Mouse (Mus musculus): Measurements from ENCODE around the gene Sugct. TPM values are rescaled to one million over a fixed set of nuclear protein-coding genes. Genes with fewer than 3 reads are reported as not detected.
"Not testable (repeated sequence)": the region's sequence is repeated elsewhere in the genome, so short reads cannot be mapped to it uniquely, and the experiment has no call there.

Gene Sugct
- total RNA-seq, 2 experiments from 2014 or later, result 1.4 to 2.2 TPM

- no peak for ATAC-seq (replicated peaks; ENCODE audit: poor library complexity)
These were observed 89.1 kb downstream of the Sugct start for GRCm38 (mm10) chr13:17606217-17606616.

GRCm38 (mm10) chr13:17604670-17605069, 90.7 kb downstream of the Sugct start:
- ATAC-seq (replicated peaks; ENCODE audit: poor library complexity), result peak; percentile 44; the same call in 1 of the 2 replicates

DNA sequence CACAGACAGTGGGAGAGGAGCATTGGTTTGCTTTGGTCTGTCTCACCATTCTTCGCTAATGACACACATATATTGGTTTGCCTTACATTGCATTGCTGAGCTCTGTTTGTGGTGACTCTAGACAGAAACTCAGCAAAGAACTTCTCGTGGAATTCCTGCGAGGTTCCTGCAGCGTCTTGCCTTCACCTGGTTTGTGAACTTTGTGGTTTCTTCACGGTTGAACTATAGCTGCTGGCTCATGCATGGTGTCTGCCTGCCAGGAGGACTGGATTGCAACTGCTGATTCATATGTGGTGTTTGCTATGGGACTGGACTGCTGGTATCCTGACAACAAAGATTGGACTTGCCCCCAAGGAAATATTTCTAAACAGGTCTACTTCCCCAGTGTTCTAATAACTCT, 91.6 kb downstream of the Sugct start:
- ATAC-seq (replicated peaks; ENCODE audit: poor library complexity), result no peak

DNA sequence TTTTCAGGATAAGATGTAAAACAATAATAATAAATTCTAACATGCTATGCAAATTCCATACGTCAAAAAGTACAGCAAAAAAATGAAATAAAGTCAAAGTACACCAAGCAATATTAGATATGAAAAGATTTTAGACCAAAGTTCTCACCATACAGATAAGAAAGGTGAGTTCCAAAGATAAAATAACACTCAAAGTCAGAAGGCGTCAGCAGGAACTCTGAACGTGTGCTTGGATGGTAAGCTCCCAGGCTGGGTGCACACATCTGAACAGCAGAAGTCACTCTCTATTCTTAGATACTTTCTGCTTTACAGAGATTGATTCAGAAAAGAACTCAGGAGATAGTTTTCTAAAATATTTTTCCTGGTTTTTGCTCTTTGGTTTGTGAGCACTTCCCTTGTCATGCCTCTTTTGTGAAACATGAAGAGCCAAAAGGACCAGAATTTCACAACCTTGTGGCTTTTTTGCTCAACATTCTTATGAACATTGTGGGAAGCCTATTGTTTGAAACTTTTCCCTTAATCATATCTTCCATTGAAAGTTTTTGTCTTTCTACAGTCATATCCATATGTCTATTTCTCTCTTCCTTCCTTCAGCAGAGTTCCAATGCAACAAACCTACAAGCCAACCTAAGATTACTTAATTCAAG, 110.0 kb downstream of the Sugct start:
- ATAC-seq (replicated peaks; ENCODE audit: poor library complexity), result peak; percentile 78

- peak; percentile 81 for ATAC-seq (replicated peaks; ENCODE audit: poor library complexity)
These were observed 110.5 kb downstream of the Sugct start for GRCm38 (mm10) chr13:17584804-17585203.

DNA sequence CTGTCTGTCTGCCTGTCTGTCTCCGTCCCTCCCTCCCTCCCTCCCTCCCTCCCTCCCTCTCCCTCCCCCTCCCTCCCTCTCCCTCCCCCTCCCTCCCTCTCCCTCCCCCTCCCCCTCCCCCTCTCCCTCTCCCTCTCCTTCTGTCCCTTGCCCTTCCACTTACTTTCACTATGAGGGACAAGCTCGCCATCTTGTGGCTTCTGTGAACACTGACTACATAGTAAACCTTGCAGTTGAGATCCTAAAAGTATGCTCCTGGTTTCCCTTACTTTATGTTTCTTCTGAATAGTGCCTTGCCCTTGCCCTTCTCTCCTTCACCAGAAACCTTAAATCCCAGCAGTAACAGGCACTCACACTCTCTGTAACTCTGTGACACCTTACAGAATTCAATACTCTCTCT, 113.7 kb downstream of the Sugct start:
- ATAC-seq (replicated peaks; ENCODE audit: poor library complexity), result peak; percentile 79

GRCm38 (mm10) chr13:17559357-17559756, 136.0 kb downstream of the Sugct start:
- no peak for ATAC-seq (replicated peaks; ENCODE audit: poor library complexity)

GRCm38 (mm10) chr13:17536341-17536740, 159.0 kb downstream of the Sugct start:
- peak; percentile 95 for ATAC-seq (replicated peaks; ENCODE audit: poor library complexity)

GRCm38 (mm10) chr13:17534871-17535270, 160.5 kb downstream of the Sugct start:
- ATAC-seq (replicated peaks; ENCODE audit: poor library complexity), result no peak

- ATAC-seq (replicated peaks; ENCODE audit: poor library complexity), result peak; percentile 82
These were observed 160.9 kb downstream of the Sugct start for GRCm38 (mm10) chr13:17534469-17534868.

DNA sequence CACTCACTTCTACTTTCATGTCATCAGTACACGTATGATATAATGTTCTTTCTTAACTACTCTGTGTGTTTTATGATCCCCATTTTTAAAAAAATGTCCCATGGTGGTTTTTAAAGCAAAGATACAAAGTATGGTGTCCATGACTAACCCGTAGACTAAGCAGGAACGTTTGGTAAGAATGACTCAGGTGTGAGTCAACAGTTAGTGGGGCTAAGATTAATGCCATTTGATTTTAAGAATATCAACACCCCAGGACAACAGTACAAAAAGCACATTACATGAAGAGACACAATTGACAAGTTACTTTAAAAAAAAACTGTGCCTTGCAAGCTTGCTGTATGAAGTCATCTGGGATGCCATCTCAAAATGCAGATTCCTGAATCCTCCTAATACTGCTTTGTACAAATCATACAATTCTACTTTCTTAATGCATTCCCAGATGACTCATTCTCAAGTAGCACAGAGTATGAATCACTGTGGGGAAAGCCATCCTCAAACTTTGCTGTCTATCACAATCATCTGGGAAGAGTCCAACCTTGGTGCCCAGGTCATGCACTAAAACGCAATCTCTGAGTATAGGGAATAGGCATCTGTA, 184.1 kb downstream of the Sugct start:
- no peak for ATAC-seq (replicated peaks; ENCODE audit: poor library complexity)

DNA sequence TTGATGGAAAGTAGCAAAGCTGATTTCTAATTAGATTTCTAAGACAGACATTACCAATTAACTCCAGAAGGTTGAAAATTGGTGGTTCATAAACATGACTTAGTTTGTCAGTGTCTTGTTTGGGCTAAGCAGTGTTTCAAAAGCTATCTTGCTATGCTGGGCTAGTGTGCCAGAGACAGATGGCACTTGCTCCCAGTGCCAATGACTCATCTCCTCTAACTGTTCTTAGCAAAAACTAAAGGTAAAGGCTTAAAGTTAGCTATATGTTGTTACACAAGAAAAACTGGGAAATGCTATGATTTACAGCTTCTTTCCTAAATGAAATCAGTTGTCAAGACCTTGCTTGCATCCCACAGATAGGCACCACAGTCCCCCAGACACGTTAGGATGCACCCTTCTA, 200.4 kb downstream of the Sugct start:
- no peak for ATAC-seq (replicated peaks; ENCODE audit: poor library complexity)

DNA sequence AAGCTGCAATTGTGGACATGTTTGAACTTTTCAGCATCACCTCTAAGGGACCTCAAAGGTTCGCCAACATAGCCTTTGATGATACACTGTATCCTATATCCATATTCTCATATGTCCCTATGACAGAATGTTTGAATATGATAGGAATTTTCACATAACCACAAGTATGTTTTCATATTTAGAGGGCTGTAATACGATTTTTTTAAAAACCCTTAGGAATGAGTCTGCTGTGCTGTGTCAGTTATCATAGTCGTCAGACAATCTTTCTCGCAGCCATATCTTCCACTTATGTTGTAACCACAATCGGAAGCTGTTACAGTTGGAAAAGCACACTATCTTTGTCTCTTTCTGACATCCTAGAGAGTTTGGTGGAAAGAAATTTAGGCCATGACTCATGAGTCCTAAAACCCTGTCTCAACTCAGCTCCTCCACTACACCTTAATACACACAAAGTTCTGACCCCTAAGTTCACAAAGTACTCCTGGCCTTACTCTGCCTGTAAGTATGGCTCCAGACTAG, 201.2 kb downstream of the Sugct start:
- peak; percentile 58 for ATAC-seq (replicated peaks; ENCODE audit: poor library complexity)

- not testable (repeated sequence) for ATAC-seq (replicated peaks; ENCODE audit: poor library complexity)
These were observed 237.4 kb downstream of the Sugct start for GRCm38 (mm10) chr13:17457981-17458380.

DNA sequence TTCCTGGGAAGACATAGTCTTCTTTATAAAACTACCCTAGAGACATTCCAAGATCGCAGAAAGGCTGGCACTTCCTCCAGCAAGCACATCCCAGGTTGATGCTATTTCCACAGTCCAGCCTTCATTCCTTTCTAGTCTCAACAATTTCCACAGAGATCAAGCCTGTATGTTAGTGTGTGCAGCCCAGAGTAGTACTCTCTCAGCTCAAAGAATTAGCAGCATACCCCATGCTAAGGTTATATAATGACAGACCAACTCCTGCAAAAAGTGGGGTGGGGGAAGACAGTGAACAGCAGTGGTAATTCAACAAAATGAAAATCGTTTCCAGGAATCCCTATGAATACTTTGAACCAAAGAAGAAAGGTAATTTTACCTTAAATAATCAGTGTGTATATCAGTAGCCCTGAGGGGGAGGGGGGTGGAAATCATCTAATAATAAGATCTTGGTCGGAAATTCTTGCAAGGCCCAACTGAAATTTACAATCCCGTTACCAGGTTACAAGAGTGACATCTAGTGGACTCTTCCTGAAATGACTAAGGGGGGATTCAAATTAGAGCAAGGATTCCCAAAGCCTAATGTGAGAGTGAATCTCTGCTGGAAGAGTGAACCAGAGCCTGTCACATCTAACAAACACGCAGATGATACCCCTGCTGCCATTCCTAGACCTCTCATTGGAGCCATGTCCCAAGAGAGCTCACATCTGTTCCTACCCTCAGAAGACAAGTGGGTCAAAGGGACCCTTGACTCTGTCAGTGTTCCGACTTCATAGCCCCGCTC, 263.0 kb downstream of the Sugct start:
- peak; percentile 96 for ATAC-seq (replicated peaks; ENCODE audit: poor library complexity)

DNA sequence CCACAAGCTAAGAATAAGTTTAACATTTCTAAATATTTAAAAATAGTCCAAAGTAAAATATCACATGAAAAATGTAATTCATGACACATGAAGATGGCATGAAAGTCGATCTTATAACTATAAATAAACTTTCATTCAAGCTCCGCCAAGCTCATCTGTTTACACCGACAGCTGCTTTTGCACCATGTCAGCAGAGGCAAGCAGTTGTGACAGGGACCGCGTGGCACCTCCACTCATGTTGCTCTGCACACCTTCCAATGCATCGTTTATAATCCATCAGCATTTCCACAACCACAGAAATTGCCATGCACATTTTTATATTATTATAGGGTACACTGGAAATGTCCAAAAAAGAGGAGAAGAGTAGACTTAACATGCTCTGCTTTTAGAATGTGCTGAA, 273.5 kb downstream of the Sugct start:
- ATAC-seq (replicated peaks; ENCODE audit: poor library complexity), result no peak

DNA sequence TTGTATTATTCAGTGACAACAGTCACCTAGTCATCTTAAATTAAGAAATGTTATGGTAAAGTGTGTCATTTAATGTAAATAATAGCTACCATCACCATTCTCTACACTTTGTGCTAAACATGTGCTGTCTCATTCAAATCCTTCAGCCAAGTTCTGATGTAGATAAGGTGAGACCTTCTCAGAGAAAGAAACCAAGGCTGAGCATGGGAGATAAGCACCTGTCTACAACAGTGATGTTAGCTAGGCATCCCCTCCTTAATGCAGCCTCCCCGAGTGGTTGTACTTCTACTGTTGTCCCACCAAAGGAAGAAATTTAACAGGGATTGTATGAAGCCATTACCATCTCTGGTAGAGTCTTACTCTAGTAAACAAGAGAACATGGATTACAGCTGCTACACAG, 274.8 kb downstream of the Sugct start:
- peak; percentile 50 for ATAC-seq (replicated peaks; ENCODE audit: poor library complexity)

- ATAC-seq (replicated peaks; ENCODE audit: poor library complexity), result no peak
These were observed 352.5 kb downstream of the Sugct start for GRCm38 (mm10) chr13:17342836-17343235.

DNA sequence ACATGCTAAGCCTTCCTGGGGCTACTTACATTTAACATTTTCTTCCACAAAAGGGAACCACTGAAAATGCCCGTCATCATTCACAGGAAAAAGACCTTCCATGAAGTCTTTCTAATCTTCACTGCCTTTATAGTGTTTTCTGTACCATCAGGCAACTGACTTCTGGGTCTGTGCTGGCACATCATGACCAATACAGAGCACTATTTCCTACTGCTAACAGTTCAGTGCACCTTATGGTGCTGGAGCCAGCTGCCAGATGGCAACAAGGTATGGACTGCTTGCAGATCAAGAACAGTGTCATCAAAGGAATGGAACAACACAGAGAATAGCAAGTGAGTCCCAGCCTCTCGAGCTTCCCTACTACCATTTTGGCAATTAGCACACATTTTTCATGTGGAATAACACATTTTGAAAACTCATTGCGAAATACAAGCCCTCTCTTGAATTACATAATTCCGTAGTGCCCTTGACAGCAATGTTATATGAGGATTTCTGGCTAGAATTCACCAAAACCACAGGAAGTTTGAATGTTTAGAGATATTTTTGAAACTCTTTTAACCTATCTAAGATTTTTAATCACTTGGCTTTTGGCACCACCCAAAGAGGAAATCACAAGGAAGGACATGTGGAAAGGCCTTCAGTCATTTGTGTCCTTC, 359.3 kb downstream of the Sugct start:
- peak; percentile 80 for ATAC-seq (replicated peaks; ENCODE audit: poor library complexity)

- ATAC-seq (replicated peaks; ENCODE audit: poor library complexity), result no peak
These were observed 368.5 kb downstream of the Sugct start for GRCm38 (mm10) chr13:17326863-17327262.

- ATAC-seq (replicated peaks; ENCODE audit: poor library complexity), result no peak
These were observed 393.8 kb downstream of the Sugct start for GRCm38 (mm10) chr13:17301590-17301989.

Measured in megakaryocyte progenitor cell, adult 5-6 weeks (primary cell).